Mouse (Mus musculus): ENCODE measurements around the gene Nmrk2. TPM values are rescaled to one million over a fixed set of nuclear protein-coding genes. Genes with fewer than 3 reads are reported as not detected.

The Nmrk2 gene
- not detected for total RNA-seq (2023)

GRCm38 (mm10) chr10:81201807-81202758 is at the start of gene Nmrk2:
Gene Nmrk2 (minus strand): TSS chr10:81202051.

DNA sequence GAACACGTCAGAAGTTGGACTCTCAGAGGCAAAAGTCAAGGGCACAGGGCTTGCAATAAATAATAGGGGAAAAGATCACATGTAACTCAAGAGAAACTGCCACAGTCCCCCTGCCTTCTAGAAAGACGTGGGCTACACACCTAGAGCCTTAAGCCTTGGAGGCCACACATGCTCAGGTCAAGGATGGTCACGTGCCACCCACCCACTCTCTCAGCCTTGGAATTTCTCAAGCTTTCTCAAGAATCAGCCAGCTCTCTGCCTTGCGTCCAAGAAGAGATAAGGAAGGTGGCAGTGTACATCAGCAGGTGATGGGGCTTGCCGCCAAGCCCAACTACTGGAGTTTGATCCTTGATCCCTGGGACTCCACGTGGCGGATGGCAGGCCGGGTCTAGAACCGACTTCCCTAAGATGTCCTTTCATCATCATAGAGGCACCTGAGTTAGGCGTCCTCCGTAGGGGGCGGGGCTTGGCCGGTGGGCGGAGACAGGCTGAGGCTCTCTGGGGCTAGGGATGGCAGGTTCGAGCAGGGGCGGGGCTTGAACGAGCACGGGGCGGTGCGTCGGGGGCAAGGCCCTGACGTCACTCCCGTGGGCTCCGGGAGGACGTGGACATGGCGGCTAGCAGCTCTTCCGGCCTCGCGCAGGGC is 30.9 kb upstream of the Nmrk2 start, which contains the start of gene Zfr2:
Gene Zfr2 (plus strand): TSS at position 576 of the 646 bp plus-strand sequence.

GRCm38 (mm10) chr10:81230438-81231332 is 28.8 kb upstream of the Nmrk2 start, which contains the start of gene Atcay:
Gene Atcay (minus strand): TSS chr10:81230833.

DNA sequence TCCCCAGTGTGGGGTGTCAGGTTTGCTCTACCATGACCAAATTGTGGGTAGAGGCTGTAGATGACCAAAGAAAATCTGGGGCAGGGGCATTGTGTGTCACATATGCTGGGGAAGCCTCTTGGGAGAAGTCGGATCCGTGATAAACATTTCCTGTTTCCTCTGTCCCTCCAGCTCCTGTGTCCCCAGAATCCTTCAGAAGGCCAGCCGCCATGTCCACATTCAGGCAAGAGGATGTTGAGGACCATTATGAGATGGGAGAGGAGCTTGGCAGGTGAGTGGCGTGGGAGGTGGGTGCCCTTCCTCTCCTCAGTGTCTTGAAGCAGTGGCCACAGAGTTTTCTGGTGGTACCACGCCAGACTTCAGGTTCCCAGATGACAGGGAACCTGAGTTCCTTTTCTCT is 18.0 kb downstream of the Nmrk2 start, which contains the start of gene 4930442H23Rik:
Gene 4930442H23Rik (minus strand): TSS at position 45 of the 400 bp plus-strand sequence.

DNA sequence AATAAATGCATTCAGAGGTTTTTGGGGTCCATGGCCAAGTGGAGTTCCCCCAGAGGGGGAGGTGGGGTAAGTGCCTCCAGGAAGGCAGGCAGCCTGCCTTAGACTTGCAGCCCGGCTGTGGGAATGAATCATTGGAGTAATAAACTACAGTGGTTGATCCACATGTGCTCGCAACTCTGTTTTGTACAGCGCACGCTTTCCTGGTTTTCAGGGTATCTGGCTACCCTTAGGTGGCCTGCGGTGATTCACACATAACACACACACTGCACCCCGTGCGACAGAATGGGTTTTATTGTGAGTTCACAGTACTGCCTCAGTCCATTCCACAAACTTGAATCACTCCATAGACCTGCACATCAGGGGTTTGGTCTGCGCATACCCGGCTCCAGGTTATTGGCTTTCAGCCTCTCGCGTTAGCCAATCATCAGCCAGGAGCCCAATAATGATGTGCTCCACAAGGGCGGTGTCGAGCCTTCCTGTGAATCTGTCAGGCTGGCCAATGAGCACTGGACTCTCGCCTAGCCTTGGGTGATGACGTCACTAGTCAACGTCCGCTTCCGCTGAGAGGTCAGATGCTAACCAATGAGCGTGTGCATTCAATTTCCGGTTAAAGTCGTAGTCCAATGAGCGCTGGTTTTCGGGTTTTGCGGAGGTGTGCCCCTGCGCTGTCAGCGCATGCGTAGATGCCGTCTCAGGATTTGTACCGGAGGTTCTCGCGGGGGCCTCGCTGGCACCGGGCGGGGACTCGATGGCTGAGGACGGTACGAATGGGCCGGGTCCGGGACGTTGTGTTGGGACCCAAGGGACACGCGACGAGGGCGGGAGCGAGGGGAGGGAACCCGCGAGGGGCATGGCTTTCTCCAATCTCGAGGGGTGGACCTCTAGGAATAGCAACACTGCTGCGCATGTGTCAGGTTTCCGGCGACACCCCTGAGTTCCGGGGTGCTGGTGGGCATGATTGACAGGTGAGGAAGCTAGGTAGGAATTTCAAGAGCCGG is 19.2 kb downstream of the Nmrk2 start, which contains the start of gene Dapk3:
Gene Dapk3 (plus strand): TSS at position 670 of the 998 bp plus-strand sequence.

GRCm38 (mm10) chr10:81176466-81177271 is 25.2 kb downstream of the Nmrk2 start, which contains the start of gene Eef2:
Gene Eef2 (plus strand): TSS chr10:81176631.

GRCm38 (mm10) chr10:81167200-81168086 is 34.4 kb downstream of the Nmrk2 start, which contains the start of gene Pias4:
Gene Pias4 (minus strand): TSS chr10:81167923.

Other genes with a start within 250 kb of the Nmrk2 start
- under 1 TPM; 0.21 to 0.41 TPM for gene Gng7, start 187.1 kb downstream of the Nmrk2 start, total RNA-seq (2023)
- gene Diras1, start 176.4 kb downstream of the Nmrk2 start, total RNA-seq (2023), result not detected
- gene Slc39a3, start 164.6 kb downstream of the Nmrk2 start, total RNA-seq (2023), result 10 to 100 TPM; 15.6 to 18.9 TPM
- gene Sgta, start 141.9 kb downstream of the Nmrk2 start, total RNA-seq (2023), result 10 to 100 TPM; 57.0 to 65.1 TPM
- 10 to 100 TPM; 11.9 to 15.9 TPM for gene Thop1, start 132.0 kb downstream of the Nmrk2 start, total RNA-seq (2023)
- gene Creb3l3, start 103.2 kb downstream of the Nmrk2 start, total RNA-seq (2023), result not detected
- gene Map2k2, start 96.1 kb downstream of the Nmrk2 start, total RNA-seq (2023), result 100 to 1,000 TPM; 159 to 177 TPM
- gene Zbtb7a, start 66.8 kb downstream of the Nmrk2 start, total RNA-seq (2023), result 100 to 1,000 TPM in 1 of 2 experiments, 10 to 100 TPM in 1; 97.7 to 106 TPM
- 10 to 100 TPM; 70.9 to 76.2 TPM for gene Pias4, start 34.1 kb downstream of the Nmrk2 start, total RNA-seq (2023)
- gene Eef2, start 25.4 kb downstream of the Nmrk2 start, total RNA-seq (2023), result 1,000 to 10,000 TPM; 1,844 to 1,917 TPM
- gene Dapk3, start 19.0 kb downstream of the Nmrk2 start, total RNA-seq (2023), result 10 to 100 TPM; 79.5 to 87.1 TPM
- gene 4930442H23Rik, start 18.2 kb downstream of the Nmrk2 start, total RNA-seq (2023), result not detected
- gene Atcay, start 28.8 kb upstream of the Nmrk2 start, total RNA-seq (2023), result not detected
- 1 to 10 TPM; 3.4 to 4.6 TPM for gene Zfr2, start 31.1 kb upstream of the Nmrk2 start, total RNA-seq (2023)
- gene Matk, start 50.9 kb upstream of the Nmrk2 start, total RNA-seq (2023), result 10 to 100 TPM; 24.5 to 29.5 TPM
- gene Mrpl54, start 64.9 kb upstream of the Nmrk2 start, total RNA-seq (2023), result 100 to 1,000 TPM; 106 to 112 TPM
- gene Apba3, start 64.9 kb upstream of the Nmrk2 start, total RNA-seq (2023), result 10 to 100 TPM; 32.7 to 50.4 TPM
- 10 to 100 TPM; 14.0 to 18.9 TPM for gene Tjp3, start 89.5 kb upstream of the Nmrk2 start, total RNA-seq (2023)
- 100 to 1,000 TPM; 130 to 154 TPM for gene Pip5k1c, start 90.9 kb upstream of the Nmrk2 start, total RNA-seq (2023)
- 10 to 100 TPM; 53.3 to 59.3 TPM for gene Cactin, start 119.1 kb upstream of the Nmrk2 start, total RNA-seq (2023)
- 1 to 10 TPM; 4.6 to 6.0 TPM for gene Tbxa2r, start 126.7 kb upstream of the Nmrk2 start, total RNA-seq (2023)
- under 1 TPM; 0.78 to 0.92 TPM for gene Gipc3, start 141.2 kb upstream of the Nmrk2 start, total RNA-seq (2023)
- 10 to 100 TPM; 77.8 to 80.1 TPM for gene Hmg20b, start 148.4 kb upstream of the Nmrk2 start, total RNA-seq (2023)
- 10 to 100 TPM; 11.6 to 13.5 TPM for gene Mfsd12, start 155.4 kb upstream of the Nmrk2 start, total RNA-seq (2023)
- 10 to 100 TPM in 1 of 2 experiments, 1 to 10 TPM in 1; 7.8 to 11.0 TPM for gene 4930404N11Rik, start 163.8 kb upstream of the Nmrk2 start, total RNA-seq (2023)
- gene Fzr1, start 176.5 kb upstream of the Nmrk2 start, total RNA-seq (2023), result 10 to 100 TPM; 47.9 to 55.7 TPM
- 10 to 100 TPM; 36.0 to 37.0 TPM for gene Dohh, start 182.4 kb upstream of the Nmrk2 start, total RNA-seq (2023)
- gene Gm48551, start 182.4 kb upstream of the Nmrk2 start, total RNA-seq (2023), result 1 to 10 TPM; 1.6 to 4.6 TPM
- gene Gm48552, start 187.0 kb upstream of the Nmrk2 start, total RNA-seq (2023), result 1 to 10 TPM; 4.3 to 5.4 TPM
- gene Smim24, start 191.0 kb upstream of the Nmrk2 start, total RNA-seq (2023), result 1 to 10 TPM; 5.8 to 9.2 TPM

Data from B cell, adult 67 days (primary cell).